Mouse (Mus musculus) cerebellum, adult 2 months (tissue): ENCODE data around the gene Tgds.

Experiments
- CTCF ChIP-seq: fragments of 200-500 bp; IDR thresholded peaks from 2 replicates; pipeline ENCODE4 v1.5.1; 2011; ENCODE audit warnings: low read depth, mild to moderate bottlenecking, control low read depth, low read length, moderate library complexity, borderline replicate concordance; ENCODE audit not compliant: insufficient read depth
- POLR2A ChIP-seq: fragments of 200-500 bp; IDR thresholded peaks from 2 replicates; pipeline ENCODE4 v1.6.1; 2011; ENCODE audit warnings: low read length, control low read depth, borderline replicate concordance; ENCODE audit not compliant: insufficient read depth

GRCm38 (mm10) chr14:118150656-118151551 is 18.3 kb upstream of the Tgds start:
- TF ChIP-seq POLR2A (no peak), CTCF (no peak)
